Mouse (Mus musculus) hindbrain, embryonic 11.5 days (tissue): ENCODE results near the gene Ssr1. TPM values are rescaled to one million over a fixed set of nuclear protein-coding genes. Genes with fewer than 3 reads are reported as not detected.
A peak's percentile ranks its signal among the peaks of the same experiment; 100 is the strongest.

Source experiments
- ATAC-seq: fragments of 200-750 bp; cut with Nextera tagmentation; 2 replicates; pipeline ENCODE4 v1.8.0; 2017; ENCODE audit warnings: mild to moderate bottlenecking, moderate TSS enrichment, moderate library complexity; ENCODE audit not compliant: low FRiP score
- DNase-seq: peaks from one replicate; pipeline ENCODE4 v3.0.0-alpha.2; 2015; ENCODE audit warnings: low spot score
- H3K27ac ChIP-seq: fragments of 300-500 bp; sonication (generic); 2 replicates; pipeline ENCODE4 v1.5.1; 2014; ENCODE audit warnings: mild to moderate bottlenecking, low read depth, low read length
- H3K27me3 ChIP-seq: fragments of 300-500 bp; sonication (generic); 2 replicates; pipeline ENCODE4 v1.6.1; 2014; ENCODE audit warnings: mild to moderate bottlenecking, low read length, moderate library complexity, mixed read lengths; ENCODE audit not compliant: control insufficient read depth, insufficient read depth
- H3K36me3 ChIP-seq: fragments of 300-500 bp; sonication (generic); 2 replicates; pipeline ENCODE4 v1.6.1; 2014; ENCODE audit warnings: mild to moderate bottlenecking, low read length, moderate library complexity, mixed read lengths; ENCODE audit not compliant: control insufficient read depth, insufficient read depth
- H3K4me1 ChIP-seq: fragments of 300-500 bp; sonication (generic); replicated peaks from 2 replicates; pipeline ENCODE4 v1.6.1; 2014; ENCODE audit warnings: low read length, mixed read lengths; ENCODE audit not compliant: control insufficient read depth, insufficient read depth
- H3K4me2 ChIP-seq: fragments of 300-500 bp; sonication (generic); replicated peaks from 2 replicates; pipeline ENCODE4 v1.6.1; 2014; ENCODE audit warnings: mild to moderate bottlenecking, low read depth, low read length
- H3K4me3 ChIP-seq: fragments of 300-500 bp; sonication (generic); 2 replicates; pipeline ENCODE4 v1.5.1; 2014; ENCODE audit warnings: low read depth, low read length
- H3K9ac ChIP-seq: fragments of 300-500 bp; sonication (generic); 2 replicates; pipeline ENCODE4 v1.6.1; 2014; ENCODE audit warnings: low read depth, low read length
- H3K9me3 ChIP-seq: fragments of 300-500 bp; sonication (generic); 2 replicates; pipeline ENCODE4 v1.6.1; 2016; ENCODE audit warnings: low read length; ENCODE audit not compliant: control insufficient read depth
- WGBS: fragments of 180-500 bp; shearing (Covaris S2); extraction: QIAGEN DNeasy Blood & Tissue Kit; methylation state at CpG from one replicate; pipeline ENCODE4 v1.1.7; 2014; 5-methylcytosine and 5-hydroxymethylcytosine counted together
- polyA plus RNA-seq: library from polyadenylated mRNA; unstranded; fragments of >200 nt; fragmentation: Nextera tagmentation; extraction: Ambion mirVana; gene quantifications from 2 replicates; pipeline ENCODE4 v1.2.1, GENCODE M21; 2014

Ssr1 gene
- polyA plus RNA-seq, 1 experiment from 2014 or later: 91.2 TPM

DNA sequence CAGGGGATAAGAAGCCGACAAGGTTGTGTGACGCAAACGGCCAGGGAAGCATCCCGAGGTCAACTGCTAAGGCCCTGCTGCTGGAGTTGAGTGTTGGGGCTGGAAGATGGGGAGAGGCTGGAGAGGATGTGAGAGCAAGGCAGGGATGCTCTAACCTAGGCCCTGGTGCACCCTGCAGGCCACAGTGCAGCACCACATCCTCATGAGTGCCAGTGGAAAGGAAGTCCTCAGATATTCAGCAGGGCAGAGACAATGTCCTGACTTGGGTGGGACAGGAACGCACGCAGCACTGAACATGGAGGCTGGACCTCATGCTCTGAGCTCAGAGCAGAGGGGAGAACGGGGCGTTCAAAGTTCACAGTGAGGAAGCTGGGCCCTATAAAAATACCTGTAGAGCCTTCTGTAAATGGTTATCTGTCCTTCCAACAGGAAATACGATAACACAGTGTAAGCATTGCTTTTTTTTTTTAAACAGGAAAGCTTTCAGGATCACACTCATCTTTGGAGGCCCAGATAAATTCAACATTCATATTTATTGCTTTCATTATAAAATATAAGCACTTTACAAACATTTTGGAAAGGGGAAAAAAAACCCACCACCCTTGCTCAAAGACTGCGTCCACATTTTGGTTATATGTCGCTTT is 23.0 kb downstream of the Ssr1 start:
- H3K9ac ChIP-seq: no peak overlapping the region
- ATAC-seq: no peak
- H3K27me3 ChIP-seq: no peaks in the 10 kb centered on the region
- H3K27ac ChIP-seq: no peak overlapping the region
- no peak overlapping the region for H3K4me2 ChIP-seq
- H3K36me3 ChIP-seq: no peaks in the 10 kb centered on the region
- no peaks in the 10 kb centered on the region for H3K9me3 ChIP-seq
- H3K4me3 ChIP-seq: no peak overlapping the region
- H3K4me1 ChIP-seq: no peaks in the 10 kb centered on the region
- WGBS: 88% methylated on average over 11 of the region's 11 CpGs
- no peak for DNase-seq

DNA sequence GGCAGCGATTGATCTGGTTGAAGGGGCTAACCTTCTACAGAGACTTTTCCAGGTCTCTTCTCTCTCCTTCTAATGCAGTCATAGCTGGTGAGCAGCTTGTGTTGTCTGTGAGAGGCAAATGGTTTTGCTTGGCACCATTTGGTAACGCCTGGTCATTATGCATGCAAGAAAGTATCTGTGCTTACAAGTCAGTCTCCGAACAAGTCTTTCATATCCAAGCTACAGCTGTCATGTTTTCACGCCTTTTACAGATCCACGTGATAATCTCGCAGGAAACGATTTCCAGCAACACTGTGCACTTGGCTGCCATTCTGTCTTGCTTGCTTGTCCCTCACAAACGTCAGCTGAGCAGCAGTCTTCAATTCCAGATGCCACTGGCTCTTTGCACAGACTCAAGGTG is 24.0 kb downstream of the Ssr1 start:
- H3K4me1 ChIP-seq: no peaks in the 10 kb centered on the region
- no peaks in the 10 kb centered on the region for H3K27me3 ChIP-seq
- ATAC-seq (no peak), DNase-seq (no peak)
- no peak overlapping the region for H3K4me3 ChIP-seq
- H3K9ac ChIP-seq: no peak overlapping the region
- H3K27ac ChIP-seq: no peak overlapping the region
- H3K36me3 ChIP-seq: no peaks in the 10 kb centered on the region
- H3K9me3 ChIP-seq: no peaks in the 10 kb centered on the region
- 77% methylated on average over 8 of the region's 8 CpGs for WGBS
- H3K4me2 ChIP-seq: no peak overlapping the region

DNA sequence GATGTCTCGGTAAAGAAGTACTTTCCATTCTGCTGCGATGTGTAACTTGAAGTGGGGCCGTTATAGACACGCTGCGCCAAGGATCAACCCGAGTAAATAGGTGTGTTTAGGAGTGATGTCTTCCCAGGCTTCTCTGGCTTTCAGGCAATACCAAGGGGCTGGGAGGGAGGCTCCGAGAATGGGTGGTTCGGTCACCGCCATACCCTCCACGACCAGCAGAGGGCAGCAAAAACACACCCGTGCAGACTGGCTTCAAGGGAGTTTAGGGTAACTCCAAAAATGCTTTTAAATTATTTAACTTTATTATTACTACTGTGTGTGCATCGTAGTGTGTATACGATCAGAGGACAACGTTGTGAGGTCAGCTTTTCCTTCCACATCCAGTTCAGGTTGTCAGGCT is 24.7 kb downstream of the Ssr1 start:
- peak; percentile 94 for DNase-seq
- Histone ChIP-seq H3K27ac (no peak overlapping the region), H3K36me3 (no peaks in the 10 kb centered on the region), H3K4me3 (no peak overlapping the region), H3K4me1 (no peaks in the 10 kb centered on the region), H3K27me3 (no peaks in the 10 kb centered on the region), H3K9me3 (no peaks in the 10 kb centered on the region), H3K9ac (no peak overlapping the region), H3K4me2 (no peak overlapping the region)
- WGBS: 11% methylated on average over 14 of the region's 14 CpGs
- no peak for ATAC-seq

DNA sequence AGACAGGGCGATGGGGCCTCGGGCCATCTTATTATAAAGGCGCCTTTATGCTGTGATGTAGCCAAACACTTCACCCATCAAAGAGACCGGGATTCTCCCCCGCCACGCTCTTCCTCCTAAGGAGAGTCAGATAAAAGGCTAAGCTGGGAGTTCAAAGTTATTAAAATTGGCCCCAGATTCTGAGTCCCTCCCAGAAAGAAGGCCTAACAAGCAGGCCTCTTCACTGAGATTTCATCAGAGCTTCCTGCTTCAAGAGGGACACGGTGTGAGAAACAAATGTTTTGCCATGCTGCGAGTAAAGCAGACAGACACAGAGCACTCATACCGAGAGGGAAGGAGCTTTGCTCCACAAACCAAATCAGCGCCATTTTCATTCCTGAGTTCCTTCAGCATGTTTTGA is 26.5 kb downstream of the Ssr1 start:
- peak overlapping the region; percentile 58; the same call in 1 of the 2 replicates for H3K27ac ChIP-seq
- DNase-seq (no peak), ATAC-seq (no peak)
- 0 out of 2 replicates have a peak overlapping the region, but pooled peaks have one; percentile 7 for H3K4me2 ChIP-seq
- H3K9ac ChIP-seq: no peak overlapping the region
- no peaks in the 10 kb centered on the region for H3K9me3 ChIP-seq
- H3K4me3 ChIP-seq: no peak overlapping the region
- H3K36me3 ChIP-seq: no peaks in the 10 kb centered on the region
- 63% methylated on average over 10 of the region's 10 CpGs for WGBS
- peaks cover 5% of the 10 kb centered on the region for H3K4me1 ChIP-seq
- 0 out of 2 replicates have a peak, but pooled peaks cover 3% of the 10 kb centered on the region for H3K27me3 ChIP-seq

DNA sequence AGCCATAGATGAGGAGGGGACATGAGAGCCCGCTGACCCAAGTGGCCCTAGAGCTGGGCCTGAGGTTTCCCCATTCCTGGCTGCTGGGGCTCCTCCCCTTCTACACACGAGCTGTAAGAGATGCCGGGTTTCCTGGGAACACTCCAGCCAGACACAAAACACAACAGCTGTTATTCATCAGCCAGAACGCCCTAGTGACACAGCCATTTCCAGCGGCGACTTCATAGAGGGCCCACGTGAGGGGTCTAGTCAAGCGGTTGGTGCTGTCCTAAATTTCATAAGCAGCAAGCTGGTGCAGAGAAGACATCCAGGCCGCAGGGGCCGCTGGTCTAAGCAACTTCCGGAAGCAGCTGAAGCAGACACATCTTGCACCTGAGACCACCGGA is 27.0 kb downstream of the Ssr1 start:
- Histone ChIP-seq H3K4me1 (peaks cover 5% of the 10 kb centered on the region), H3K27me3 (0 out of 2 replicates have a peak, but pooled peaks cover 3% of the 10 kb centered on the region), H3K9ac (no peak overlapping the region), H3K9me3 (no peaks in the 10 kb centered on the region), H3K4me2 (0 out of 2 replicates have a peak overlapping the region, but pooled peaks have one; percentile 7), H3K27ac (peak overlapping the region; percentile 58; the same call in 1 of the 2 replicates), H3K36me3 (no peaks in the 10 kb centered on the region), H3K4me3 (no peak overlapping the region)
- DNase-seq (peak; percentile 55), ATAC-seq (peak; percentile 43)
- 39% methylated on average over 12 of the region's 12 CpGs for WGBS

DNA sequence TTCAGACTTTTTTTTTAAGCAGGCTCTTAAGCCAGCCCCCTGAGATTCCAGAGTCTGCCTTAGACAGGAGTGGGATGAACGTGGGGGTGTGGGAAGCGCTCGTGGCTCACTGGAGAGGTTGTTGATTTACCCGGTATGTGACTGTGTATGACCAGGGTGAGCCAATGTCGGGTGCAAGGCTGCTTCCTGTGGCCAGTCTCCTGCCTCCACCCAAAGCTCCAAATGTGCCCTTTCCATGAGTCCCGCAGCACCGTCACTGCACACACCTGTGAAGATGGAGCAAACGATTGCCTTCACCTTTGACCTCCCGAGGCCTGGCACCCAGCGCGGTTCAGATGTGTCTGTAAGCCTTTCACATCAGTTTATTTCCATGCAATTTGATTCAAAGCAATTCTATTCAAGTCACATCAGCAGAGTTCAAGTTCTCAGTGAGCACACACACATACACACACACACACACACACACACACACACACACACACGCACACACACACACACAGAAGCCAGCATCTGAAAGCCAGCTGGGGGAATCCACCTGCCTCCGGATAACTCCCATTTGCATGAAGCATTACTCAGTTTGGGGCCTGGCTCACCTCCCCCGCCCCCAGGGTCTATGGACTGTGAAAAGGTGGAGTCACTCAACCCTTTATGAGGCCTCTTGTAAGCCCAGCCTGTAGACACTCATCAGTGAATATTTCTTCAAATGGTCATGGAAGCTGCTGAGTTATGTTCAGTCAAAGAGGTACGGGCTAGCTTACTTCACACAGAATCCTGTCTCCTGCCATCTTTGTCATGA is 27.6 kb downstream of the Ssr1 start:
- Histone ChIP-seq H3K9ac (no peak overlapping the region), H3K4me1 (peaks cover 5% of the 10 kb centered on the region), H3K4me3 (no peak overlapping the region), H3K36me3 (no peaks in the 10 kb centered on the region), H3K27ac (no peak overlapping the region), H3K27me3 (0 out of 2 replicates have a peak, but pooled peaks cover 3% of the 10 kb centered on the region), H3K9me3 (no peaks in the 10 kb centered on the region), H3K4me2 (no peak overlapping the region)
- DNase-seq: no peak
- no peak for ATAC-seq
- WGBS: 71% methylated on average over 15 of the region's 15 CpGs

DNA sequence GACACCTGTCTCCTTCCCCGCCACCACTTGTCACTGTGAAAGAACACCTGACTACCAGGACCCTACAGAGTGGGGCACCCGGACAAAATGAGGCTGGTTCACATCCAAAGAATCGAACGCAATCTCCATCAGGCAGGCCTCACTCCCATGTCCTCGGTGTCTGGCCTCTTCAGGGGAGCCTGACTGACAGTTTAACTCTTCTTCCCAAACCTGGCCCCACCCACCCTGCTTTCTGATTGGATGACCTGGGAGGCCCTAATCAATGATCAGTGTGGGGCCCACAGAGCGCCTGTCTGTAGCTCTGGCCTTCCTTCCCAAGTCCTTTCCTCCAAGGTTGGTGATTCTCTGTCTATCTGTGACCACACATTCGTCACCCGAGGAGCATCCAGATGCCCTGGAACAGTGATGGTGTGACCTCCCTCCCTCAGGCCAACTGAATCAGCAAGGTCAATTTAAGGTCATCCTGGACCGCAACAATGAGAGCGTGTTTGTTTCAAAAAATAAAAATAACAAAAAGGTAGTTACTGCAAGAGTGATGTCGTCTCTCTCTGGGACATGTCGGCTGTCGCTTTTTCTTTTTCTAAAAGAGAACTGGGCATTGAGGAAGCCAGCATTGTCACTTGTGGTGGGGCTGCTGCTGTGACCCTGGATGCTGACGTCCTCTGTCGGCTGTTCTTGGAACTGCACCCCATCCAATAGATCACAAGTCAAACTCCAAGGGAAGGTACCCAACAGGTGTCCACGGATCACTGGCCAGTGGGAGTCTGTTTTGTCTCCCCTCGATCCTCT is 28.7 kb downstream of the Ssr1 start:
- DNase-seq (peak; percentile 34), ATAC-seq (peak; percentile 32; the same call in 1 of the 2 replicates)
- H3K27me3 ChIP-seq: 0 out of 2 replicates have a peak, but pooled peaks cover 3% of the 10 kb centered on the region
- no peak overlapping the region for H3K27ac ChIP-seq
- no peaks in the 10 kb centered on the region for H3K9me3 ChIP-seq
- H3K4me3 ChIP-seq: no peak overlapping the region
- no peaks in the 10 kb centered on the region for H3K36me3 ChIP-seq
- no peak overlapping the region for H3K9ac ChIP-seq
- WGBS: 24% methylated on average over 17 of the region's 17 CpGs
- H3K4me1 ChIP-seq: peaks cover 5% of the 10 kb centered on the region
- no peak overlapping the region for H3K4me2 ChIP-seq
